Mouse (Mus musculus) G1E (cell line): Measurements from ENCODE around the gene Grik4. TPM values are rescaled to one million over a fixed set of nuclear protein-coding genes. Genes with fewer than 3 reads are reported as not detected.

Experiments
- ATAC-seq: 2 replicates; pipeline ENCODE4 v1.8.0; 2016; ENCODE audit warnings: mild to moderate bottlenecking; ENCODE audit not compliant: insufficient number of reproducible peaks, poor library complexity, low FRiP score, severe bottlenecking; ENCODE audit errors: extremely low read depth
- DNase-seq: peaks from one replicate; pipeline ENCODE4 v3.0.0; 2012; ENCODE audit warnings: low spot score
- H3K27me3 ChIP-seq: 2 replicates; pipeline ENCODE4 v1.6.1; 2012; ENCODE audit warnings: mild to moderate bottlenecking, low read length, inconsistent platforms; ENCODE audit not compliant: insufficient read depth
- H3K36me3 ChIP-seq: replicated peaks from 2 replicates; pipeline ENCODE3; 2012; ENCODE audit warnings: mild to moderate bottlenecking, inconsistent platforms
- H3K4me1 ChIP-seq: 2 replicates; pipeline ENCODE4 v1.6.1; 2012; ENCODE audit warnings: low read depth, low read length, inconsistent platforms, mixed read lengths; ENCODE audit not compliant: insufficient read depth
- H3K4me3 ChIP-seq: 2 replicates; pipeline ENCODE4 v1.5.1; 2012; ENCODE audit warnings: low read depth, mild to moderate bottlenecking, inconsistent platforms, low read length, moderate library complexity, mixed read lengths
- H3K9me3 ChIP-seq: replicated peaks from 2 replicates; pipeline ENCODE4 v1.6.1; 2012; ENCODE audit warnings: inconsistent platforms
- CTCF ChIP-seq: IDR thresholded peaks from 2 replicates; pipeline ENCODE4 v1.5.1; 2012; ENCODE audit warnings: low read depth, low read length, inconsistent platforms, mixed read lengths
- GATA1 ChIP-seq: IDR thresholded peaks from 2 replicates; pipeline ENCODE4 v1.6.1; 2012; ENCODE audit warnings: borderline replicate concordance, low read length, inconsistent platforms, mixed read lengths
- GATA2 ChIP-seq: IDR thresholded peaks from 2 replicates; pipeline ENCODE4 v1.6.1; 2012; ENCODE audit warnings: low read depth, low read length, inconsistent platforms, borderline replicate concordance
- POLR2AphosphoS5 ChIP-seq: IDR thresholded peaks from 2 replicates; pipeline ENCODE4 v1.6.1; 2012; ENCODE audit warnings: low read depth, low read length, inconsistent platforms; ENCODE audit not compliant: insufficient replicate concordance
- TAL1 ChIP-seq: conservative IDR thresholded peaks from 2 replicates; pipeline ENCODE4 v1.6.1; 2012; ENCODE audit warnings: low read depth, low read length, inconsistent platforms, mixed read lengths
- polyA plus RNA-seq: library from polyadenylated mRNA; stranded (reverse); fragments of >175 nt; gene quantifications from 2 replicates; pipeline ENCODE4 v1.2.3, GENCODE M21; 2012
- total RNA-seq, 2 experiments: library from RNA; stranded (forward) in 1 of 2; stranded (reverse) in 1 of 2; fragments of 200-1000 nt in 1 of 2; fragments of >200 nt in 1 of 2; fragmentation: Nextera tagmentation in 1 of 2; gene quantifications; 2 replicates each; pipeline ENCODE4 v1.2.3; 2014 to 2017

Grik4 gene
- total and polyA plus RNA-seq, 3 experiments: under 0.01 TPM; not detected in 2

- no peak overlapping the region for H3K4me3 ChIP-seq
- ATAC-seq: no peak
- DNase-seq: no peak
- no peaks in the 10 kb centered on the region for H3K4me1 ChIP-seq
- H3K36me3 ChIP-seq: no peaks in the 10 kb centered on the region
- H3K27me3 ChIP-seq: no peaks in the 10 kb centered on the region
- peaks cover 10% of the 10 kb centered on the region for H3K9me3 ChIP-seq
- TF ChIP-seq TAL1 (no peak), POLR2AphosphoS5 (no peak), CTCF (no peak), GATA2 (no peak), GATA1 (no peak)
Measured at GRCm38 (mm10) chr9:42649872-42650271, 294.4 kb downstream of the Grik4 start.

- TF ChIP-seq POLR2AphosphoS5 (no peak), TAL1 (no peak), CTCF (no peak), GATA1 (no peak), GATA2 (no peak)
Measured at GRCm38 (mm10) chr9:42648051-42648450, 296.2 kb downstream of the Grik4 start.

GRCm38 (mm10) chr9:42647596-42647995 is 296.7 kb downstream of the Grik4 start:
- no peaks in the 10 kb centered on the region for H3K4me1 ChIP-seq
- H3K9me3 ChIP-seq: peaks cover 15% of the 10 kb centered on the region
- TF ChIP-seq CTCF (no peak), TAL1 (no peak), GATA2 (no peak), GATA1 (no peak), POLR2AphosphoS5 (no peak)
- ATAC-seq (no peak), DNase-seq (no peak)
- no peaks in the 10 kb centered on the region for H3K27me3 ChIP-seq
- H3K36me3 ChIP-seq: no peaks in the 10 kb centered on the region
- no peak overlapping the region for H3K4me3 ChIP-seq

More at GRCm38 (mm10) chr9:42648051-42648450, 296.2 kb downstream of the Grik4 start:
- no peak overlapping the region for H3K4me3 ChIP-seq
- ATAC-seq (no peak), DNase-seq (no peak)
- no peaks in the 10 kb centered on the region for H3K36me3 ChIP-seq
- no peaks in the 10 kb centered on the region for H3K4me1 ChIP-seq
- H3K9me3 ChIP-seq: peaks cover 14% of the 10 kb centered on the region
- H3K27me3 ChIP-seq: no peaks in the 10 kb centered on the region

DNA sequence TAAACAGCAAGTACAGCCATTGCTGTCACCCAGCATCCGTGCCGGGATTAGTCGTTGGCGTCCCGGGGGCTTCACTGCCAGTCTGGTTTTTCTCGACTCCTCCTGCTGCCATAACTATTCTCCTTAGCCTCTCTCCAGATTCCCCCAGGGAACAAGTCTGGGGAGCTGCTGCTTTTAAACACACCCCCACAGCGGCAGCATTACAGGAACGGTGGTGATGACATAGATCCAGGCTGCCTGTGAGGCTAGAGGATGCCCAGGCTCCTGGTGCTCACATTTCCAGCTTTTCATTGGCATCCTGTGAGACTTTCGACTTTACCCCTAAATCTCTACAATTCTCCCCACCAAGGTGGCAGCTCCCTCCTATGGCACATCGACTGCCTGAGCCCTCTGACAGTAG is 297.5 kb downstream of the Grik4 start:
- TF ChIP-seq GATA2 (no peak), TAL1 (no peak), GATA1 (no peak), CTCF (no peak), POLR2AphosphoS5 (no peak)
- Histone ChIP-seq H3K36me3 (no peaks in the 10 kb centered on the region), H3K4me1 (no peaks in the 10 kb centered on the region), H3K27me3 (no peaks in the 10 kb centered on the region), H3K9me3 (peaks cover 14% of the 10 kb centered on the region), H3K4me3 (no peak overlapping the region)
- no peak for ATAC-seq
- DNase-seq: no peak

DNA sequence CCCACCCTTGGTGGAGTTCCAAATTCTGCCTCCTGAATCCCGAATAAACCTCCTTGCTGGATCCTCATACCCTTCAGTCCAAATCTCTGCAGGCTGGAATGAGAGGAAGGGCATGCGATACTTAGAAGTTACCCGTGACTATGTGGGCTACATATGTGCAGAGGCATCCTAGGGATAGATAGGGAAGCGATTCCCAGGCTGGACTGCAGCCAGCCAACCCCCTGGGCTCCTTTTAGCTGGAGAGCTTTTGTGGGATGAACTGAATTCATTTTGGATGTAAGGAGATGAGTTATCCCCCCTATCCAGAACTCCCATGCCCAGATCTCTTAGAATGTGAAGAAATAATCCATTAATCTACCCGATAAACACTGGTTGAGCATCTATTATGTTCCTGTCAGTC is 299.1 kb downstream of the Grik4 start:
- DNase-seq (no peak), ATAC-seq (no peak)
- no peak for TF ChIP-seq GATA2
- no peak for TF ChIP-seq CTCF
- no peak for TF ChIP-seq POLR2AphosphoS5
- TF ChIP-seq TAL1: no peak
- TF ChIP-seq GATA1: no peak
- no peaks in the 10 kb centered on the region for H3K36me3 ChIP-seq
- H3K9me3 ChIP-seq: peaks cover 13% of the 10 kb centered on the region; the same call in 1 of the 2 replicates
- no peaks in the 10 kb centered on the region for H3K27me3 ChIP-seq
- H3K4me3 ChIP-seq: no peak overlapping the region
- no peaks in the 10 kb centered on the region for H3K4me1 ChIP-seq

- no peak for DNase-seq
- no peaks in the 10 kb centered on the region for H3K36me3 ChIP-seq
- no peak overlapping the region for H3K4me3 ChIP-seq
- TF ChIP-seq CTCF (no peak), POLR2AphosphoS5 (no peak), GATA2 (no peak), TAL1 (no peak), GATA1 (no peak)
- peaks cover 13% of the 10 kb centered on the region; the same call in 1 of the 2 replicates for H3K9me3 ChIP-seq
- H3K4me1 ChIP-seq: no peaks in the 10 kb centered on the region
- no peak for ATAC-seq
- H3K27me3 ChIP-seq: no peaks in the 10 kb centered on the region
Measured at GRCm38 (mm10) chr9:42642821-42643220, 301.5 kb downstream of the Grik4 start.
